Mouse (Mus musculus): ENCODE data around the gene Hspg2.

Gene Hspg2

DNA sequence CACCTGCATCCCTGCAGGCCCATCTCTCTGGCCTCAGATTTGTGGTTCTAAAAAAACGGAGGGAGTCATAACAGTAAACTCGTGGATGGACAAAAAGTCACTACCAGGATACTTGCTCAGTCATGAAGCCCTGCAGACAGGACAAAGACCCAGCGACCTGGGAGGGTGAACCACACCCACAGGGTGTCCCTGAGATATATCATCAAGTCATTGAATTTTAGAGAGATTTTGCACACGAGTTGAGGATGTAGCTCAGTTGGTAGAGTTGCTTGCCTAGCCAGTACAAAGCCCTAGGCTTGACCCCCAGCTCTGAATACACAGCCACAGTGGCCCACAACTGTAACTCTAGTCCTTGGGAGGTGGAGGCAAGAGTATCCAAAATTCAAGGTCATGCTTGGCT is 7.4 kb upstream of the Hspg2 start:
- no peak for DNase-seq (ENCODE audit: low spot score)

DNA sequence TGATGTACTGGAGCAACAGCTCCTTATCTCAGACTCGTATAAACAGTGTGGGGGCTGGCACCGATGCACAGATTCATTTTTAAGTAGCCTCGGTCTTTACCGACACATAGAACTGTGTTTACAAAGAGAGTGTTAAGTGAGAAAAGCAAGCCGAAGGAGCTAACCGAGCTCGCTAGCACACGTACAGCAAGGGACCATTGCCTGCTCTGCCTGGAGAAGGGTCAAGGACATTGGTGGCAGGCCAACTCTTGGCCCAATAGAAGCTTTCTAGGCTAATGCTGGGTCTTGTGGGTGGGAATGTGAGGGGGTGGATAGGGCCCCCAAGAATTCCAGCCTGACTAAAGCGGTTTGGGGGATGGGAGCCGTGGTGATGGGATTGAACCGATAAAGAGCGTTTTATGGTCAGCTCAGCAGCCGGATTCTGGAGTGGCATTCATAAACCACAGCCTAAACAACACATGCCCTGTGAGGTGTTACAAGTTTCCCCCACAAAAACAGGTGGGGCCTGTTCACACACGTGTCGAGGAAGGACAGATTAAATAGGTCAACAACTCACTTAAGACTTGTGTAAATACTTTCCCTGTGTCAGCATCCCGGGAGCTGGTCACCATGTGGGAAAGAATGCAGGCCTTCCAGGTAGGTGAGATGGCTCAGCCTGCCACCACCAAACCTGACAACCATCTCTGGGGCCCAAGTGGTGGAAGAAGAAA is 6.4 kb upstream of the Hspg2 start:
- DNase-seq (ENCODE audit: low spot score): no peak

DNA sequence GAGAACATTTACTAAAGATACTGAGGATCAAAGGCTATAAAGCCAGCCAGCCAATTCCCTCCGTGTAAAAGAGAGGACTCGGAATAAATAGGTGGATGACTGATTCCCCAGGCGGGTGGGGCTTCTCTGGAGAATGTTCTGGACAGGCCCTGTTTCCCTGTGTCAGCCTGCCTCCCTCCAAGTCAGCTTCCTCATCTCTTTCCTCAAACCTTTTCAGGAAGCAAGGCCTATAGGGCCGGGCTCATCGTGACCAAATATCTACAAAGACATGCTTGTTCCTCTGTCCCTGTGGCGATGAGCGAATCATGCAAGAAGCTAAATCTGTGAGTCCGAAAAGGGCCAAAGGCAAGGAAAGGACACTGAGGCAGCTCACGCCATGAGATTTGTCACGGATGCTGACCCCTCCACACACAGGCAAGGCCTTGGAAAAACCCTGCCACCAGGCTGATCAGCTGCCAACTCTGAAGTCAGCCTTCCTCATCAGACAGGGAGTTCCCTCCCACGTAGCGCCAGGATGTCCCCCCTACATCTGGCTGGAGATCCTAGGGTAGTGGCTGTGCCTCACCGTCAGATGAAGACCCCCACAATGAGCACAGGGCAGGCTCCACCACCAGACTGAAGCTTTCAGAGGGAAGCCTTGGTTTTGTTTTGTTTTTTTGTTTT is 3.3 kb upstream of the Hspg2 start:
- no peak for DNase-seq (ENCODE audit: low spot score)

DNA sequence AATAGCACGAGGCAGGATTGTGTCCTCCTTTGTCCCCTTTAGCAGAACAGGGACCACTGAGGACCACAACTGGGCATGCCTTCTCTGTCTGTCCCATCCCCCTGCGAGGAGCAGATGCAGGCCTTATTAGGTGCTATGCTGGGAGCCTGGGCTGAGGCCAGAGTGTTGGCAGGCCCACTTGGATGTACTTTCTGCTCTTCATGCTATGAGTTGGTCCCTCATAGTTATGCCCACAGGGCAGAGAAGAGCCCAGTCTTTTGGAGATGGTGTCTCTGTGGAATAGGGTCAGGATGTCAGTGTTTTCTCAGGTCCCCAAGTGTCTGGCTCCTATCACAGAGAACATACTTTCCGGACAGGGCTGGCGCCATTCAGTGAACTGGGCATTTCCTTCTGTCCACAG is 1.6 kb upstream of the Hspg2 start:
- no peak for DNase-seq (ENCODE audit: low spot score)

DNA sequence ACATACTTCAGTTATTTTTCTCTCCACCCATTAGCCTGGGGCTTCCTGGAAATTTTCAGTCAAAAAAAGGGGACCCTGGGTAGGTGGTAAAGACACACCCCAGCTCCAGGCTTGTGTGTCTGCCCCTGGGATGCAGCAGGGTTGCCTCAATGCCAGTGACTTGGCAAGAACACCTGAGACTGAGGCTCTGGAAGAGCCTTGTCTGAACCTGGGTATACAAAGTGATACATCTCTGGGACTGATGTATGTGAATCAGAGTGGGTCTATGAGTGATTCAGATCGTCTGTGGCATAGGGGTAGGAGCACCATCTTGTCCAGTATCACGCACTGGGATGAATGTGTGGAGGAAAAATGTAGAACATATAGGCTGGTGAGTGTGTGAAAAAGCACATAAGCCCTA is 1.0 kb upstream of the Hspg2 start:
- DNase-seq (ENCODE audit: low spot score): no peak

DNA sequence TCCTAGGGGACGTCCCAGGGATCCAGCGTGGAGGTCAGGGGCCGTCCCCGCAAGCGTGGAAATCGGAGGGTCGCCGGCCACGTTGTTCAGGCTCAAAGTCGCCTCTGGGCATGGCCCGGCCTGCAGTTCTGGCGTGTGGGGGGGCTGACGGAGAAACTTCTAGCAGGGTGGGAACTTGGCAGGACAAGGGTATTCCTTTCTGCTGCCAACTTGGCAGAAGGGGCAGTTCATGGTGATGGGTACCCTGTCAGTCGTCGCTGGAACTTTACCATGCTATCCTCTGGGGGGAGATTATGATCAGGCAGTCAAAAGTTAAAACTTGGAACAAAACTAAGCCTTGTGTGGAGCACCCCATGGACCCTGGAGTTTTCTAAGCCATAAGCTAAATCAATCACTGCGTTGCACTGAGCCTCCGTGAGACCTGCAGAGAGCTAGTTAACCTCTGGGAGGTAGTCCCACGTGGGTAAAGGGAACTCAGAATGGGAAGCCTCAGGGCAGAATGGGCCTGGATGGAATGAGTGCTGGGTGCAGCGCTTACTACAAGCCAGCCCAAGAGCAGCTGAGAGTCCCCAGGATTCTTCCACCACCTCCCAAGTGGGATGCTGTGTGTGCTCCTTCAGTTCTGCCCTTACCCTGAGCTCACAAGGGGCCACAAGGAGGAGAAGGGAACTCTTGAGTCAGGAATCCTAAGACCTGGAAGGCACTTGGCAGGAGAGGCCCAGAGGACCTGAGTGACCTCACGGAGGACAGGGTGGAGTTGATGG is 694 bp downstream of the Hspg2 start:
- DNase-seq (ENCODE audit: low spot score): no peak

DNA sequence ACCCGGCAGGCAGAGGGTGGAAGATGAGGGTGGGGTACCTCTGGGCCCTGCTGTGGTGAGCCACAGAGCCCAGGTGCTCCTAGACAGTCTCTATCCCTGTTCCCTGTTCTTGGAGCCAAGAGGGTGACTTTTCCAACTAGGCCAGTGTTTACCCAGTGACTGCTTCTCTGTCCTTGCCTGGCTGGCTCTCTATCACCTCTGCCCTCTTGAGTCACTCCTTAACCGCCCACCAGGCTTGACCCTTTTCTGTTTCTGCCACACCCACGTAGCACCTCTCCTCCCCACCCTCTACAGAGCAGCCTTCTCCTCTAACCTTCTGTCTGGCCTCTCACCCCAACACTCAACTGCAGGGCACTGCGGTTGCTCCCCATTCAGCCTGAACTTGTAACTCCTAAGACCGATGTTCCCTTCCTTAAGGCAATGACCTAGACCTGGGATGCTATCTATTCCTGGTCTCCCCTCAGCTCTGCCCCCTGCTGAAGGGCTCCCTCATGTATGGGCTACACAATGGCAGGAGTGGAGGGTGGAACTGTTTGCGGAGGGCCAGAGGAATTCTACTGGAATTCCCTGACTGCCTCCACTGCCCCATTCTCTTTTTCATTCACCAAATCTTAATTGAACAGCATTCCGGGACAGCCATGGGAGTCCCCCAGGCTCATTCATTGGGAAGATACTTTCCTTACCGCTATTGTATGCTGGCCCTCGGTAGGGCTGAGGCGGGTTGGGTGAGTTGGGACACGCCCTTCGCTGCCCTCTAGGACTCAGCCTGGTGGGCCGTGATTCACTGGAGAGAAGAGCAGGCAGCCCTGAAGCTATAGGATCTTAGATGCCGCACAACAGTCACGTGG is 1.5 kb downstream of the Hspg2 start:
- no peak for DNase-seq (ENCODE audit: low spot score)

DNA sequence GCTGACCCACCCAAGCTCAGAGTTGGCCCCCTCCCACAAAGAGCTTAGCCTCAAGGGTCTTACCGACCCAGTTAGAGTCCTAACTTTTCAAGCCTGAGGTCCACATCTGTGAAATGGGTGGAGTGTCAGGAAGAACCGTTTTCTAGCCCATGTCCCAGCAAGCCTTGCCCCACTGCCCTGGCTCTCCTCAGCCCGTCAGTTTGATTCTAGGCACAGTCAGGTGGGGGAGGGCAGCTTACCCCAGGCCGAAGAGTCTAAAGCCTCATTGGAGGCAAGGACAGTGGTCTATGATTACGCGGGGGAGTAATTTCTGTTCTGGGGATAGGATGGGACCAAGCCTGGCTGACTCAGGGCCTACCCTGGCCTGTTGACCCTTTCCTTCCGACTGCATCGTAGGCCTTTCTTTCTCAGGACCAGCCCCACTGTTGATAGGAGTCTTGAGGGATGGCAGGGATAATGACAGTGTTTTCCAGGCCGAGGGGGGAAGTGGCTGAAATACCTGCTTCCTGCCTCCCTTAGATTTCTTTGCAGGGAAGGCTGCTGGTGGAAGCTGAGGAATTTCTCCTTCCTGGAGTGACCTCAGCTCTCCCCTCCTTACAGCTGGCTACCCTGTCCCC is 2.2 kb downstream of the Hspg2 start:
- DNase-seq (ENCODE audit: low spot score): no peak

DNA sequence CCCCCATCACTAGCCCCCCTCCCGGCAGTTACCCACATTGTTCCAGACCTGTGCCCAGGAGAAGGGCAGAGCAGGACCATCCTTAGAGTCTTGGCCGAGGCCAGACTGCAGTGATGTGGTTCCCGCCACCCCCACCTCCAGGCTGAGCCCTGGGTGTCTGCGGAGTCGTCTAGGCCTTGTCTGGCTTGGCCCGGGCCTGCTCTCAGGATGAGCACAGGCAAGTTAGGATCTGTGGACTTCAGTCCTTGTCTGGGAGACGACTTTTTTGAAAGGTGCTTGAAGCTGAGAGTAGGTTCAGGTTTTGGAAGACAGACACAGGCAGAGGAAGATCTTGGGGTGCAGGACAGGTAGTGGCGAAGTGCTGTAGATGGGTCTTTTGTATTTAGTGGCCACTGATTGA is 2.8 kb downstream of the Hspg2 start:
- DNase-seq (ENCODE audit: low spot score): no peak

DNA sequence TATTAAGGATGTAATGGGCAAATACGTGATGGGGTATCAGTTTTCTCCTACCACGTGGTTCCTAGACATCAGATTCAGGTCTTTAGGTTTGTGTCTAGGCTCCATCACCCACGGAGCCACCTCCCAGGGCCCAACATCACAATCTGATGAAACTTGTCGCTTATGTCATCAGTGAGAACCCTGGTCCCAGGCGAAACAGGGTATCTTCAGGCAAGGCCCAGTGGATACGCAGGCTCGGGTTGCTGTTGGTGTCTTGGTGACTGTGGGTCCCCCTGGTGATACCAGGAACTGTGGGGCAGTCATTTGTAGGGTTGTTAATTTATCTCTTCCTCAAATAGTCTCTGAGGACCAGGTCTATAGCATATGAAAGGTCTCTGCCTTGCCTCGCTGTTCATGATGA is 4.7 kb downstream of the Hspg2 start:
- no peak for DNase-seq (ENCODE audit: low spot score)

DNA sequence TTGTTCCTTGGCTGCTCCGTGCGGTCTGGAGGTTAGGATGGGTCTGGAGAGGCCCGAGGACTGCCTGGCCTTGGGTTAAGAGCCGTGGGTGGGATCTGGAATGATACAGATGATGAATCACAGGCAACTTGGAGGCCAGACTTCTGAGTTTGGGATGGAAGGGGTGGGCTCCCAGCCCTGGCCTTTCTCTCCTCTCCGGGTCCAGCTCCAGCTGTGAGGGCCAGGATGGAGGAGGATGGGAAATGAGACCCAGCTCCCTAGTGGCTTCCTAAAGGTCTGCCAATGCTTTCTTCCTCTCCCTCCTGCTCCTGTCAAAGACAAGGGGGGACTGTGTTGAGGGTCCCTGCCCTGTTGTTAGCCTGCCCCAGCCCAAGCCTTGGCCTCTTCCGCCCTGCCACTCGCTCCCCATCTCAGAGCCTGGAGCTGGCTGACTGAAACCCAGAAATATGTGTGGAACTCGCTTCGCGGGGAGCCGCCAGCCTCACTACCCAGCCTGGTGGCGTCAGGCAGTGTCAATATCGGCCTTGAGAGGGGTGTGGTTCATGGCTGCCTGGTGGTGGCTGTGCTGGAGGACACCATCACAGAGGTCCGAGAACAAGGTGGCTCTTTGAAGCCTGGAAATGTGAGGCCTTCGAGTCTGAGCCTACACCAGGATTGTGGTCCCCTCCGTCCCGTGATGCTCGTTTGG is 5.3 kb downstream of the Hspg2 start:
- DNase-seq (ENCODE audit: low spot score): peak; percentile 53

DNA sequence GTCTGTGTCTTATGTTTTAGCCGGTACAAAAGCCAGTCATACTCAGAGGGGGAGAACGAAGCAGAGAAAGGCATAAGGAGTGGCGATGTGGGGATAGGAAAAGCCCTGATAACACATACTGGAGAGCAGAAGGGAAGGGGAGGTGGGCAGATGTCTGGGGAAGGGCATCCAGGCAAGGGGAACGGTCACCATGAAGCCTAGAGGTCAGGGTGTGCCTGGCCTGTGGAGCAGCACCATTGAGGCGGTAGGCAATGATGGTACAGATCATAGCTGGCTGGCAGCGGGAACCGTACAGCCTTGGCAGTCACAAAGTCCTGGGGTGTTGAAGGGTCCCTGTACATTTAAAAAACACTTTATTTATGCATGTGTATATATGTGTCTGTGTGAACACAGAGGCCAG is 6.1 kb downstream of the Hspg2 start:
- no peak for DNase-seq (ENCODE audit: low spot score)

DNA sequence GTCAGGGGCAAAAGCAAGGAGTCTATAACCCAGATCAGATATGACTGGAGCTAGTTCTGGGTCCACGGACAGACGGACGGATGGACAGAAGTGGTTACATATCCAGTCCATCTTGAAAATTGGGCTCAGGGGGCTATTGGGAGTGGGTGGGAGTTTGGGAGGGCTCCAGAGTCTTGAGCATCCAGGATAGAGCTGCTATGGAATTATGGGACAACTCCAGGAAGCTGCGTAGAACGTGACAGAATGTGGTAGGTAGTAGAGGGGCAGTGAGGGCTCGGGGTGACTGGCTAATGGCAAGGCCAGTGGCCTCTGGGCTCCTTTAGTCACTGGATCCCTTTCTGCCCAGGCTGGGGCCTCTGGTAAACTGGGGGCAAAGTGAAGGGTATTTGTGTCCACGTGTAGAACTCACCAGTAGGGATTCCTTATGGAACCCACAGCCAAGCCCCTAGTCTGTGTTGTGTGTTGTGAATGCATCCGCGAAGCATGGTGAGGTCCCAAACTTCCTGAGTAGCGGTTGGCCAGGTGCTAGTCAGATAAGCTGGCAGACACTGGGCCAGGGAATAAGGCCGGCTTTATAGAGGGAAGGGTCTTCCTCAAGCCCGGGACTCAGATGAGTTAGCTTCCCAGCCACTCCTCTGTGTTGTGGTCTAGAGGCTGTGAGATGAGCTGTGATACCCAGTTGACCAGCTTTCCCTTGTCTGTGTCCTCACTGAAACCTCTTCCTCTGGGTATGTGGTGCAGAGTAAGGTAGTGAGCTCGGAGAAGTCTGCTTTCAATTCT is 6.9 kb downstream of the Hspg2 start:
- DNase-seq (ENCODE audit: low spot score): no peak

DNA sequence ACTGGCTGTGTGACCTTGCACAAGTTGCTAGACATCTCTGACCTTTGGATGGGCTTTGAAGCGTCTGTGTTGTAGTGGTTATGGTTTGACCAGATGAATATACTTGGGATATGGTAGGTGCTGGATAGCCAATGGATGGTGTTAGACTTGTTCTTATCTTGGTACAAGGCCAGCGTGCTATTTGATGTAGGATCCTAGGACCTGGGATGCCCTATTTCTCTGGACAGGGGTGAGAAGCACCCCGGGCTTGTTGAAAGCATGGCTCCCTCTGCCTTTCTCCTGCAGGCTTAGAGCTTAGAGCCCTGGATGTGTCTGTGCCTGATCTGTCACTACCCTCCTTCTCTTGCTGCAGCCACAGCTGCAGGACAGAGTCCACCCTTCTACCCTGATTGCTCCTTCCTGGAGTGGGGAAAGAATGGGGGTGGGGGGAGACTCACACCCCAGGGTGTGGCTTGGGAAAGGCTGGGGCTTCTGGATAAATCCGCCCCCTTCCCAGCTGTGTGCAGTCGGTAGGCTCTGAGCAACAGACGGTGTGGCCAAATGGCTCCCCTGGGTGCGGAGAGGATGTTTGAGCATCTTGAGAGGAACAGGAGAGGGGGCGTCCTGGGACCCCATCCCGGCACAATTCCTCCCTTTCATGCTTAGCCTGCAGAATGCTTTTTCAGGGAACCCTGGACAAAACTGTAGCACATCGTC is 7.6 kb downstream of the Hspg2 start:
- DNase-seq (ENCODE audit: low spot score): no peak

DNA sequence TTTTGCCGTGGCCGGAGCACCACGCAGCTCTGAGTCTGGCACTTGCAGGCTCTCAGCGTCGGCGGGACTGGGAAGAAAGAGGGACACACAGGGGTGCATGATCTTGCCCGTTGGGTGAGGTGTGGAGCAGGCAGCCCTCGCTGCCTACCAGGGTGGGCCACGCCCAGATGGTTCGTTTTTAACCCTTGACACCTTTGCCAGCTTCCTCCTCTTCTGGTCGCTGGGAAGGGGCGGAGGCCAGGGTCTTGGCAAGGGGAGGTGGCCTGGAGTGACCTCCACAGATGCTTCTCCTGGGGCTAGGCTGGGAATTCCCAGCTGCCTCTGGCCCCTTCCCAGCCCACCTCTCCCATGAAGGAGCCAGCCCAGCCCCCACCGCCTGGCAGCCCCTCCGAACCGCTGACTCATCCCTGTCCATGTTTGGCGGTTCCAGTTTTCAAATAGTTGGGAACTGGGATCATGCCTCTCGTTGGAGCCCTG is 8.2 kb downstream of the Hspg2 start:
- peak; percentile 56 for DNase-seq (ENCODE audit: low spot score)

DNA sequence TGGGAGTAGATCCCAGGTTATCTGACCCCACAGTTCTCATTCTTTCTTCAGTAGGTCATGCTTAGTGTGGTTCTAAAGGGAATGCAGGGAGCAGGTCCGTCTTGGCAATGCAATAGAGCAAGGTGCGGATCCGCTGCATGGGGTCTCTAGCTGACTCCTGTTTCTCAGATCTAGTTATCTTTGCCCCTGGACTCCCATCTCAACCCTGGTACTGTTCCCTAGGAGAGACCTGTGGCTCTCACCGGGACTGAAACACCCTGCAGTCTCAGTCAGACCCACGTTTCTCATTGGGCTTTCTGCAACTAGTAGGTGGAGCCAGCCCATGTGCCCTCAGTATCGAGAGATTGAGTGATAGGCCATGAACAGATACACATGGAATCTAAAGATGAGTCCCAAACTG is 9.0 kb downstream of the Hspg2 start:
- no peak for DNase-seq (ENCODE audit: low spot score)

DNA sequence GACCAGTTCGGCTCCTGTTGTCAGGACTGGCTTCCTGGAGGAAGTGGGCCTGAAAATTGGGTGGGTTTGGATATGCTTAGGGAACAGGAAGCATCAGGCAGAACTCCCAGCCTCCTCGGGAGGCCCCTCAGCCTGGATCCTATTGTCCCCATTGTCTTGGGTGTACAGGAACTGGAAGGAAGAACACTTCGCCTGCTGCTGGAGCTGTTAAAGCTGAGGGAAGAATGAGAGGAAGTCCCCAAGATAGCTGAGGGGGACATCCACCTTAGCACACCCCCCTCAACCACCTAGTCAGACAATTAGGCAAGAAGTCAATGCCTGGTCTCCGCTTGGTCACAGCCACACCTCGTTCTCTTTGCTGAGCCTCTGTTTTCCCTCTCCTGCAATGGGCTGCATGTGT is 9.7 kb downstream of the Hspg2 start:
- no peak for DNase-seq (ENCODE audit: low spot score)

DNA sequence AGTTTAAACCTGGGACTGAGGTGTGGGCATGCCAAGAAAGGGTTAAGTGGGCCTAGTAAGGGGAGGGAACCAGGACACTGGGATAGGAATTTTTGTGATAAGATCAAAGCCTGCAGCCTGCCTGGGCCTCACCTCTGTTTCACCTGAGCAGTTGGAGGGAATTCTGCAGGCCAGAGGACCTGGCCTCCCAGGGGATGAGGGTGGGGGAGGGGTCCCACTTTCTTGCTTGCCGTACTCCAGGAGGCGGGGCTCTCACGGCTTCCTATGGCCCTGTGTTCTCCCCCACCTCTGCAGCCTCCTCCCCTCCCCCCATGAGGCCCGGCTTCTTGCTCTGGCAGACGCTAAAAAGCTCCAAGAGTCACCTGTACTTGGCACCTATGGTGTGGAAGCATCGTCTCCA is 11.2 kb downstream of the Hspg2 start:
- DNase-seq (ENCODE audit: low spot score): no peak

DNA sequence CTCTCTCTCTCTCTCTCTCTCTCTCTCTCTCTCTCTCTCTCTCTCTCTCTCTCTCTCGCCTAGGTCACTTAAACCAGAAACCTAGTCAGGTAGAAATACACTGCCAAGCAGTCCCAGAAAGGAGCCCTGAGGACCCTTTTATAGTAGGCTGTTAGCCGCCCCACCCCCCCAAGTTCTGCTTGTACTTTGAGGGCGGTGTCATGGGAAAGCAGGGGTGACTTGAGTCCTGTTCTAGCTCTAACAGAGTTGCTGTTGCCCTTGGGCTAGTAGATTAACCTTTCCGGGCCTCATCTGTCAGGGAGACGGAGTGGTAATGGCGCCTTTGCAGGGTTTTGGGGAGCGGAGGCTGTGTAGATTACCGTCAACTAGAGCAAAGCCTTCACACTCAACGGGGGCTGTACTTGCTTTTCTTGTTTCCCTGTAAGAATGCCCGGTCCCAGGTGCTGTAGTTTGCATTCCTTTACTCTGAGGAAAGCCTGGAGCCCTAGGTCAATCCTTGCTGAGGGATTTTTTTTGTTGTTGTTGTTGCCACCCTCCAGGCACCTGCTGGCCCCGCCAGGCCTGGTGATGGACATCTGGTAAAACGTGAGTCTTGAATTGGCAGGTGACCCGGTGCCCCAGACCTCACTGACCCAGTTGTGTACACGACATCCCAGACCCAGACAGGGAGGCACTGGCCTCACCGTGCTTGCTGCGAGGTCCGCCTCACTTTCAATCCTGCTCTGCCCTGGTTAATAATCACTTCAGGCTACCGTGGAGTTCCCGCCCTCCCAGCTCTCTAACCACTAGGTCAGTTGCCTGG is 11.8 kb downstream of the Hspg2 start:
- DNase-seq (ENCODE audit: low spot score): no peak

All from ovary, postnatal 36 days (tissue).